Mouse (Mus musculus) forelimb bud, embryonic 11.5 days (tissue): ENCODE measurements at regions not wholly inside any gene's neighbourhood (a gene's known extent, or its start where the extent isn't known, plus 50 kb on each side); places are given as distances from the start of the nearest gene placed in this dataset.
"Not testable (repeated sequence)": the region's sequence is repeated elsewhere in the genome, so short reads cannot be mapped to it uniquely, and the experiment has no call there.

Experiments
- DNase-seq: peaks from one replicate; pipeline ENCODE4 v3.0.0-alpha.2; 2012; ENCODE audit warnings: low read depth, low spot score

DNA sequence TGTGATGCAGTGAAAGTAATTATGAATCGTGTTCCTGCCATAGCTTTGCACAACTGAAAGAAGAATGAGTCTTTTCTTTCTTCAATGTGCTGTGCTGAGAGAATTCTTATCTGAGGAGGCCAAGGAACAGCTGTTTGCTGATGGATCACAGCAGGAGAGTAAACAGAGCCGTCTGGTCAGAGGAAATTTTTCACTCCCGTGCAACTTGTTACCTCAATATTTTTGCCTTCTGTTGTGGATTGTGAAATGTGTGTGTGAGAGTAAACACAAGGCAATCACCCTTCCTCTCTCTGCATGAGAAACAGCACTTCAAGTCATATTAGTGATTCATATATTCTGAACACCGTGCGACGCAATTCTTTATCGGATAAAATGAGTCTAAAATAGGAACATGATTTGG lies 171.9 kb downstream of the Epm2a start:
- DNase-seq, result peak; percentile 5

DNA sequence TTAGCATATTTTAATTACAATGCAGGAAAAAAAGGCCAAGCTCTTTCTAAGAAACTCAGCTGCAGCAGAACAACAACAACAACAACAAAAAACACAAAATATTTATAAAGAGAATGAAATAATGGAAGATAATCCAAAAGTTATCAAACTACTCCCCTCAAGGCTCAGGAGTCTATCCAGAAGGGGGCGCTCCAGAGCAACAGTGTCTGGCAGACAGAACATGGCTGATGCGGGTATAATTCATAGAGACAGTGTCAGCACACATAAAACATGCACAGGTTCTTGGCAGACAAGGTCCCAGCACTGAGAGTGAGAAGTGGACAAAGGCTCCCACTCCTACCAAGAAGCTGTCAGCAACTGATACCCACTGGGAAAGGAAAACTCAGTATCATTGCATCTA lies 173.9 kb downstream of the Epm2a start:
- no peak for DNase-seq

DNA sequence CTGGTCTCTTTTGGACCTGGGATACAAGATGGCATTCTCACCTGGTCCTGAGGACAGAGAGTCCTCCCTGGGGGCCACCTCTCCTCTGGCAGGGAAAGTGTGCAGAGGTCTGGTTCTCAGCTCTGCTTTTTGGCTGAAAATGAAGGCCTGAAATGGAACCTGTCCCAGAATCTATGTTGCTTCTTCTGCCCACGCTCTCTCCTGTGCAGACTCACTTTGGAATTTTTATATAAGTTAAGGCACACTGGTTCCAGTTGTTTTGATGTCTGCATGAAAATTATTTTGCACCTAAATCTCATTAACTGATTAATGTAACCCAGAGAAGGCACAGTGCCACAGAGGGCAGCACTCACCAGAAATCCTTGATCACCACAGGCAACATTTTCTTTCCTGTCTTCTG lies 188.1 kb downstream of the Epm2a start:
- DNase-seq, result no peak

- not testable (repeated sequence) for DNase-seq
Measured at GRCm38 (mm10) chr10:11555376-11555775, 212.2 kb downstream of the Epm2a start.

DNA sequence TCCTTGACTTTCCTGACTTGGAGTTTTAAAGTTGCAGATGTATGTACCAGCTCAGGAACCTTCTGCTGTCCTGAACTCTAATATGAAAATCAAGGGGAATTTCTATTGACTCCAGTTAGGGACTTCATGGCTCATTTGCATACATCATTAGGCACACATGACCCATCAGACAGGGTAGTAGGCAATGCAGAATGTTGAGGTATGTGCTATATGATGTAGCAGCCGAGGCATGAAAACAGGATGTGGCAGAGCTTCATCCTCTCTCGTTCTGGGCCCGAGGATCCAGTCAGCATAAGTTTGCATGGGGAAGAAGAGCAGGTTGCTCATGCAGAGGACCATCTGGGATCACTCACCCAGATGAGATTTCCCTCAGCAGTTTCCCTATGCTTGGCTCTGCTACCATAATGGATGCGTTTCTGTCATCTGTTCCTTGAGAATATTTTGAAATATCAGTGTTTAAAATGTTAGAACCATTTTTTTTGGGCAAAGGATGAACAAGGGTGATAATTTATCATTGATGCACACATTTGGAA lies 227.4 kb downstream of the Epm2a start:
- no peak for DNase-seq

DNA sequence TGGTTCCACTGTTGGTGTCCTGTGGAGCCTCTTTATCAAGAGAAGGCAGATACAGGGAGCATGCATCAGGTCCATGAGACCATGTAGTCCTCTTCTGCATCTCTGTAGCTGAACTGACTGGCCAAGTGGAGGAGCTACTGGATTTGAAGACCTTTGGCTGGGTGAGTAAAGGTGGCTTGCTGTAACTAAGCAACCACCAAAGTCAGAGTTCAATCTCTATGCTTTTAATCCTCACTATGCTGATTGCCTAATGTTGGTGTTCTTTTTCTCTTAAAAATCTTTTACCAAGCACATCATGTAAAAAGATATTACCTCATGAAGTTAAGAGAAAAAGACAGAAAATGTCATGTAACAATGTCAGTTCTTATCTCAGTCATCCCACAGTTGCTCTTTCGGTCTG lies 265.2 kb downstream of the Epm2a start:
- DNase-seq, result no peak

DNA sequence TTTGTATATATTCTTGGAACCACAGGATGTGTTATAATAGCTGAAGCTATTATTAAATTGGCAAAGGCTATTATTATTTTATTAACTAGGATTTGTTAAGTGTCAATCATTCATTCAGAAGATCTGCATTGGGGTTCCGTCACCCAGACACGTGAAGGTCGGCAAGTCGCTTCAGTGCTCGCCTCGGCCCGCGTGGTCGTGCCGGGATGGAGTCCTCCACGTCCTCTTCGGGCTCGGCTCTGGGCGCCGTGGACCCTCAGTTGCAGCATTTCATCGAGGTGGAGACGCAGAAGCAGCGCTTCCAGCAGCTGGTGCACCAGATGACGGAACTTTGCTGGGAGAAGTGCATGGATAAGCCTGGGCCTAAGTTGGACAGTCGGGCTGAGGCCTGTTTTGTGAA lies 265.9 kb downstream of the Epm2a start:
- DNase-seq, result not testable (repeated sequence)

- no peak for DNase-seq
Measured at GRCm38 (mm10) chr10:11648151-11648550, 304.9 kb downstream of the Epm2a start.

- DNase-seq, result no peak
Measured at GRCm38 (mm10) chr10:11660056-11660770, 317.0 kb downstream of the Epm2a start.

GRCm38 (mm10) chr10:11661660-11662250 lies 318.6 kb downstream of the Epm2a start:
- no peak for DNase-seq

DNA sequence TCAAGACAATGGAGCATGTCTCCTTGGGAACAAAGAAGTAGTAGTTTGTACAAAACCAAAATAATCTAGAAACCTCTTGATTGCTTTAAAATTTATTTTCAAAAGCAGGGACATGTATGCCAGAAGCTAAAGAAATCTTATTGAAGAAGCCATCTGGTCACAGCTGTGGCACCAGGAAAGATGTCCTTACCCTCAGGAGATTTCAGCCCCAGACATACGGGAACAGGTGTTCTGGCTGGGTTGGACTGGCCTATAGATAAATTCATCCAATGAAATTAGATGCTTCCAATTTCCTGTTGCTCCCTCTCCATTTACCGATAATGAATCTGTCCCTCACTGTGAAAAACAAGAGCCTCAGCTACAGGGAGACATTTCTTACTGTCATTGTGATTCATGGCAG lies 366.5 kb downstream of the Epm2a start:
- no peak for DNase-seq

GRCm38 (mm10) chr10:11724775-11725174 lies 381.6 kb downstream of the Epm2a start:
- DNase-seq, result no peak

DNA sequence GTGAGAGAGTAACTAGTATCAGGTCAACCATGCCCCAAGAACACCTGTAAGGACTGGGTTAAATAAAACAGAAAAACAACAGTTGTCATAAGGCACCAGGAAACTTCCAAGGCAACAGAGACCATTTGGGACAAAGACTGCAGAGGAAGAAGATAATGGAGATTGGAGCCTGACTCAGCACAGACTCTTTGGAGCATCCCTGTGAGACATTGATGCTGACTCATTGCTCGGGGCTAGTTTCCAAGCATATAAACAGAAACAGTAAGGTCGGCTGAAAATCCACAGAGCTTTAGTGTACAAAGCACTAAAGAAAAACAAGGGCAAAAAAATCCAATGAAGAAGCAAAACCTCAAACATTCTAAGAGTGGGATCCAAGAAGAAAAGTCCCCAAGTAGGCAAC lies 386.3 kb downstream of the Epm2a start:
- no peak for DNase-seq

- DNase-seq, result no peak
Measured at GRCm38 (mm10) chr10:11739574-11740368, 396.6 kb downstream of the Epm2a start.

- no peak for DNase-seq
Measured at GRCm38 (mm10) chr10:11745587-11745986, 402.4 kb downstream of the Epm2a start.

DNA sequence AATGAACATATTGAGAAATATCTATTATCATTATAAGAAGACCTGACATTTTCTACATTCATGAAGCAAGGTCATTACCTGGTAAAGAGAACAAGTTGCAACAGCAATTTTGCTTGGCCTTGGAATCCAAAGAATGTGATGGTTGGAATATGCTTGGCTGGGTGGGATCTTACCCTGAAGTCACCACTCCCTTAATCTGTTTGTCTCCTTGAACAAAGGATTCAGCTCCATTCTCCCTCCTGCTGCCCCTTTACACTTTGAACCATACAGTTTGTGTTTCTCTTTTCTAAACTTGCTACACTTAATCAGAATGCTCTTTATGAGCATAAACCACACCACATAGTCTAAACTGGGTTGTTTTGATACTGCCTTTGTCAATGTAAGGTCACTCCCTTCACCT lies 403.8 kb downstream of the Epm2a start:
- DNase-seq, result no peak

GRCm38 (mm10) chr10:11755105-11755730 lies 412.0 kb downstream of the Epm2a start:
- DNase-seq, result no peak

- no peak for DNase-seq
Measured at GRCm38 (mm10) chr10:11777894-11778293, 434.7 kb downstream of the Epm2a start.

- DNase-seq, result no peak
Measured at GRCm38 (mm10) chr10:11780302-11780701, 437.1 kb downstream of the Epm2a start.

GRCm38 (mm10) chr10:11787240-11787639 lies 444.0 kb downstream of the Epm2a start:
- no peak for DNase-seq

- DNase-seq, result no peak
Measured at GRCm38 (mm10) chr10:11799510-11799909, 456.3 kb downstream of the Epm2a start.
